Mouse (Mus musculus): ENCODE data around the gene Sp1. TPM values are rescaled to one million over a fixed set of nuclear protein-coding genes. Genes with fewer than 3 reads are reported as not detected.

The Sp1 gene
- 10 to 100 TPM; 22.4 to 23.1 TPM for total RNA-seq (2021)

DNA sequence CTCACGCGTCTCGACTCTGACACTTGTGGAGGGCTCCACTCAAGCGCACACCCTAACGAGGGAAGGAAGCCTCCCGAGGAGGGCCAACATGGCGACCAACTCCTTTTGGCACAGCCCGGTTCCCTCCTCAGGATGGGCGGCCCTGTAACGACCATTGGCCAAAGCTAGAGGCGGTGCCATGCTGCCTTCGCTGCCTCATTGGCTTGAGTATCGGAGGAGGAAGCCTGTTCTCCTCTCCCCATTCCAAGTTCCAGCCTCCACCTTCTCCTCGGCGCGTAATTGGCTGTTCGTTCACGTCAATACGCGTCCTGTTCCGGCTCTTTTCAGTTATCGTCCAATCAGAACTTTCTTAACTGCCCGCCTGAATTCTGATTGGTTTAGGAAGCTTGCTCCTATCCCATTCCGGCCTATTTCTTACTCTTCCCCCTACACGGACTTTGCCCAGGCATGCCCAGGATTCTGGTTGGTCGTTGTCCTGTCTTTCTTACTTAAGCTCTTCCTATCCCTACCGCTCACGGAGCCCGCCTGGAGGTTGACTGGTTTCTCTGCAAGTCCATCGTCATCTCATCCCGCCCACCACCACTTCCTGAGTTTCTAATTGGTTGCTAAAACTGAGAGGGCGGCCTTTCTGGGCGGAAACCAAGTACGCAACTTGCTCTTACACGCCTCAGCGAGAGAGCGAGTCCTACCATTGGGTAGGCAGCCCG, at the start of gene Sp1:
TSS of gene Sp1 (plus strand) at position 655 of the 707 bp plus-strand sequence.
- DNase-seq: peak; percentile 99

DNA sequence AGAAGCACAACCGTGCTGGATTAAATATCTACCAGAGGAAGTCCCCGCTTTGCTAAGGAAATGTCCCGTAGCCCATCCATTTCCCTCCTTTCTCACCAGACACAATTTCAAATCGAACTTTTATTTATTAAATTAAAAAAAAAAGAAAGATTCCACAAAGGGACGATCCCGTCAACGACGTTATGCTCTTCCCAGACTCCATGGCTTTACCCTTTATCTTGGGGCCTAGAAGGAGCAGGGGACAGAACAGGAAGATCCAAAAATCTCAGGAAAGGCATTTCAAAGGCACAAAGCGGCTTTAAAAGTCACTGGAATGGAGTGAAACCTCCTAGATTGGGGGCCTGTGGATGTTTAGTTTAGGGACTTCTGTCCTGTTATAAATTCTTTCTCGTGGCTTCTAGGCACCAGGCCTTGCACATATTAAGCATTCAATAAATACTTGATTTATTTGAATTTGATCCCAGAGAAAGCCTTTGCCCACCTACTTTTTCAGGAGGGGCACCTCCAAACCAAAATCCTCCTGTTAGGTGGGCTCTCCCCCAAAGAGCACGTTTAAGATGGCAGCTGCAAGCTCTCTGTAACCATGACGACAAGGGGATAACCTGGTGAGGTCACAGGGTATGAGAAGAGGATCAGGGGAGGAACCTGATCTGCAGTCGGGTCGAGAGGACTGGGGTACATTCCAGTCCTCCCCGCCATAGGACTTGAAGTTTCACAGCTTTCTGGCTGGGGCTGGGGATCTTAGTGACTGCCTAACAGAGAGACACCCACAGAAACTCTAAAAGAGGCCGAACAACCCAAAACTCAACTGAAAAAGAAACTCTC, 49.2 kb upstream of the Sp1 start:
- no peak for DNase-seq

DNA sequence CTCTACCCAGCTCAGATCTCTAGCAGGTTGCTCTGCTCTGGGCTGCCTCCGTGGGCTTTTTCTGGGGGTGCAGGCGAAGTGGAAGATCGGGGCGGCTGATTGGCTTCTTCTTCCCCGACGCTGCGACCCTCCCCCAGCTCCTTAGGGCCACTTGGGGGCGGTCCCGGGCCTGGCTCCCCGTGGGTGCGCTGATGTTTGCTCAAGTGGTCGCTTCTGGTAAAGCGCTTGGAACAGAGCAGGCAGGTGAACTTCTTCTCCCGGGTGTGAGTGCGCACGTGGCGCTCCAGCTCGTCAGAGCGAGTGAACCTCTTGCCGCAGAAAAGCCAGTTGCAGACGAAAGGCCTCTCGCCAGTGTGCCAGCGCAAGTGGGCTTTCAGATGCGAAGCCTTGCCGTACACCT, 47.8 kb upstream of the Sp1 start:
- DNase-seq: no peak

DNA sequence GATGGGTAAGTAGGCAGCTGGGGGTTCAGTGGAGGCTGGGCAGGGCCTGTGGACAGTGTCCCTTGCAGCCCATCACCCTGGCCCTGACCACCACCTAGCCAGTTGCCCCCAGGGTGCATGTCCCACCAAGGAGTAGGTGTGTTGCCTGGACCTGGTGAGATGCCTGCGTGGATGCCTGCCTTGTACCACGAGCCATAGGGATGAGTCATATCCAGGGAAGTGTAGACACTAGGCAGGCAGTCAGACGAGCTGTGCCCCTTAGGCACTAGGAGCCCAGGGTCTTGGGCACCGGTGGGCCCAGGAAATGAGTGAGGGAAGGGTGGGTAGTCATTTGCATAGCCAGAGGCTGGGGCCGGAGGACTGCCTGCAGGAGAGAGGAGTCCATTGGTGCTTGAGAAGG, 47.1 kb upstream of the Sp1 start:
- DNase-seq: no peak

DNA sequence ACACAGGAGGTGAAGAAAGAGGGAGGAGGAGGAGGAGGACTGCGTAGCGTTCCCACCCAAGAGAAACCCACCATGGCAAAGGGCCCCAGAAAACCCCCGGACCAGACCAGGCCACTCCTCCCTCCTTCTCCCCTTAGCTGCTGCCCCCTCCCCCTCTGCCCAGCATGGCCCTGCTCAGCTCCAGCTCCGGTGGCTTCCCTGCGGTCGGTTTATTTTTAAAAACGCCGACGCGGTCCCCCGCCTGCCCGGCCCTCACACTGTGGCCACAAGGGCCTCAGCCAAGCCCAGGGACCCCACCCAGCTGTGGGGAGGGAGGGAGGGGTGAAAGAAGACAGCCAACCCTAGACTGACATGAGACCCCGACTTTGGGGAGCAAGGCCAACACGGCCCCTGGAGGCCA, 43.3 kb upstream of the Sp1 start:
- no peak for DNase-seq

DNA sequence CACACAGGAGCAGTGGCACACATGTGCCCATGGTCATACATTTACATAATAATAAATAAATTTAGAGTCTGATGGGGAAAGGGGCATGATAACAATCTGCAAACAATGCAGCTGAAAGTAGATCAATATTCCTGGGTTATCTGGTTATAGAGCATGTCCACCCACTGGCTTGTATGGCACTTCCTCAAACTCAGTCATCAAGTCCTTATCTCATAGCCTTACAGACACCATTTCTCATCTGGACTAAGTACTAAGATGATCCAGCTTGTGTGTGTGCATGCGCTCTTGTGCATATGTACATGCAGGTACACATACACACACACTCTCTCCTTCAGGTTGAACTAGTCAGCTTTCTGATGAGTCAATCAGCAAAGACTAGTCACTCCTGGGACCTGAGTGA, 41.3 kb upstream of the Sp1 start:
- DNase-seq: no peak

DNA sequence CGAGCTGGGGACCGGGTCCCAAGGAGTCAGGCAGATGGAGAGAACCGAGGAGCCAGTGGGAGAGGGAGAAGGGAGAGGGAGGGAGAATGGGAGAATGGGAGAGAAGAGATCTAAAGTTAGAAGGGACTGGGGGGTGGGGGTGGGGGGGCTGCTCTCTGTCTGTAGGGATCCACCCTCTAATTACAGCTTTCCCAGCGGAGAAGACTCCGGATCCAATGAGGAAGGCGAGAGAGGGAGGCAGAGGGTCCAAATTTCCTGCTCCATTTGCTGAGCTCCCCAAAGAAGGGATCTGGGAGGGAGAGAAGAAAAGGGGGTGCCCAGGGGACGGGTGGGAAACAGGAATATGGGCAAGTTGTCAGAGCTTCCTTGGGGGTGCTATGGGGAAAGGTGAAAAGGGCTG, 39.7 kb upstream of the Sp1 start:
- no peak for DNase-seq

DNA sequence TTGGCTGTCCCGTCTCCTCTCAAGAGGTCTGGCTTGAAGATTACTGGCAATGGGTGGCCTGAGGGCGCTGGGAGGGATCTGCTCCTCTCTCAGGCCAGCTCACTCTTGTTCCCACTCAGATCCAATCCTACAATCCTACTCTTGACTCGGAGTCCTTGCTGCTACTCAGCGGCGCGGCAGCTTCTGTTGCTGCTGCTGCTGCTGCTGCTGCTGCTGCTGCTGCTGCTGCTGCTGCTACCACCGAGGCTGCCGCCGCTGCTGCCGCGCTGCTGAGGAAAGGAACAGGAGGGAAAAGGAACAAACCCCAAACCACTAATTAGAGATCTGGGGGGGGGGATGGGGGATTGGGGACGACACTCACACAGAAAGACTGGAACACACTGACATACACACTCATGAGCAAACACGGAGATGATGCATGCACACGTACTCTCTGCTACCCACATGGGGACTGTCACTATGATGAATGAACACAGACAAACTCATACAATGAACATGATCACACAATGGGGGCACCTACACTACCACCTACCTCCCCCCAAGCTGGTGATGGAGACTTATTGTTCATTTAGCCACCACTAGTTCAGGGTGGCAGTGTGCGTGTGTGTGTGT, 39.1 kb upstream of the Sp1 start, which contains the start of gene Sp7:
TSS of gene Sp7 (minus strand) at position 450 of the 612 bp plus-strand sequence.
- DNase-seq: no peak

DNA sequence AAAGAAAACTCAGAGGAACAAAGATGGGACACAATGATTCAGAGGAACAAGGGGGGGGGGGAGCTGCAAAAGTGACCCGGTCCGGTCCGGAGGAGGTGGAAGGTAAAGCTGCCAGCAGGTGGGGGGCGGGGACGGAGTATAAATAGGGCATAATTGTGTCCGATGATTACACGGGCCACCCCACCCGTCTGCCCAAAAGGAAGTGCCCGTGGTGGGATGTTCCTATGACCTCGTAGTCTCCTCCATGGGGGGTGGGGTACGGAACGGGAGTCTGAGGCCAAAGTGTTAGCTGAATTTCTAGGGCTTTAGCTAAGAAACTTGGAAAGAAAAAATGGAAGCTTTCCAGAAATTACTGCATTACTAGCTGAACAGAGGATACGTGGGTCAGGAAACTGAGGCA, 36.0 kb upstream of the Sp1 start:
- DNase-seq: no peak

DNA sequence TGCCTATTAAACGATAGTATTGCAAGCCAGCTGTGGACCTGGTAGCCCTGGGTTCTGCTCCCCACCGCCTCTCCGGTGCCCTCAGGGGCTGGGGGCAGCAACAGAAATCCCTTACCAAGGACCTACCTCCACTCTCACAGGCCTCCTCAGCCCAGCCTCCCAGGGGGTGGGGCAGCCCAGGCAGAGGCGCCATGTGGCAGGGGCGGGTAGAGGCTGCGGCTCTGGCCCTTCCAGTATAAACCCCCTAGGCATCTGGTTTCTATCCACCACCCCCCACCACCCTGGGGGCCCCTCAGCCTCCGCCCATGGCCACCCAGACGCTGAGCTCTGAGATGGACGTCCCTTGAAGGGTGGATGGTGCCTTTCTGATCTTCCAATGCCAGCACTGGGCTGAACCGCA, 35.2 kb upstream of the Sp1 start:
- DNase-seq: no peak

DNA sequence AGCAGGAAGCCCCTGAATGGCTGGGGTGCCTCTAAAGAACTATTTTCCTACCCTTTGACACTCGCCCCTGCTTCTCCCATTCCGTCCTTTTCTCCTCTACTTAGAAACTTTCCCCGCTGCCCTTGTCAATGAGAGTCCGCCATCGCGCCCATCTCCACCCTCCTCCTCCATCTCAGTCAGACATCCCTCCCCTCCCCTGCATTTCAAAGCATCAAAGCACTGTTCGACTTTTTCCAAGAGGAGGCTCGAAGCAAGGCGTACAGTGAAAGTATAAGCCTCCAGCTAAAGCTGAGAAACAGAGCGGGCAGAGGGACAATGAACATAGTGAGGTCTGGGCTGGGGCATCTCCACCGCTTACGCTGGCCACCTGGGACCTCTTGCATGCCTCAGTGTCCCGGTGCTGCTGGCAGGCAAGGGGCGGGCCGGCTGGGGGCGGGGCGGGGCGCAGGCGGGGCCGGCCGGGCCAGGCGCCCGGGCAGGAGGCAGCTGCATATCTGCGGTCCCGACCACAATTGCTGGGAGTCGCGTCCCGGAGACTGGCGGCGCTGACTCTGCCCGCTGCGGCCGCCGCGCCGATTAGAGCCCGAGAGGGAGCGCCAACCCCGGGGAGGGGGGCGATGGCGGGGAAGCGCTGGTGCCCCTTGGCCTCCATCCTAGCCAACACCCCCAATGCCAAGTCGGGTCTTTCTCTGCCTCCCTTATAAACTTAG, 29.3 kb upstream of the Sp1 start:
- DNase-seq: peak; percentile 36 to 43

DNA sequence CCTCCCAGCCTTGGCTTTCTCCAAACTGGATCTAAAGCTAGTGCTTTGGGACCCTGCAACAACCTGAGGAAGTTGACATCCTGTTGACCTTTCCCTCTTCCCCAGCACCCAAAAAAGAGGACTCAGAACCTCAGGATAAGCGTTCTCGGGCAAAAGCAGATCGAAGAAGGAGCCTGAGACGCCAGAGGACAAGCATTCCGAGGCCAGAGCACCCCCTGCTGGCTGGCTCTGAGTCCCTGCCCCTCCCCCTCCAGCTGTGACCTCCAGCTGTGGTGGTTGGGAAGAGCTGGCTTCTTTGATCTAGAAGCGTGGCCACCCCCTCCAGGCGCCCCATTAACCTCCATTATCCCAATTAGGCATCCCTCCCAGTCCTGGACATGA, 28.8 kb upstream of the Sp1 start:
- DNase-seq: peak; percentile 62 to 73

DNA sequence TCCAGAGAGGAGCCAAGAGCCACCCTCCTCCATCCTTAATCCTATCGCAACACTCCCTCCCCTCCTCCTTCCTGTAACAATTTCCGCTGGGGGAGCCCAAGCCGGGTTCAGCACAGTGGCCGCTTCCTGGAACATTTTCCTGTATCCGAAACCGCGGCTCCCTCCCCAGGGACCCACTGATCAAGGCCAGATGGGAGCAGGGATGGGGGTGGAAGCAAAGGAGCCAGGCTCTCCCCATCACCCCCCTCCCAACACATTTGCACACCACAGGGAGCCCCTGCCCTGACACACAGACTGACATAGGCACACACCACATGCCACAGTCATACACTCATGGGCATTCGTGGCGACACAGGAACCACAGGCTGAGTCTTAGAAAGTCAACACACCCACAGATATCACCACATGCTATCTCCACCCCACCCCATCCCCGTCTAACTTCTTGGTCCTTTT, 28.1 kb upstream of the Sp1 start:
- no peak for DNase-seq

DNA sequence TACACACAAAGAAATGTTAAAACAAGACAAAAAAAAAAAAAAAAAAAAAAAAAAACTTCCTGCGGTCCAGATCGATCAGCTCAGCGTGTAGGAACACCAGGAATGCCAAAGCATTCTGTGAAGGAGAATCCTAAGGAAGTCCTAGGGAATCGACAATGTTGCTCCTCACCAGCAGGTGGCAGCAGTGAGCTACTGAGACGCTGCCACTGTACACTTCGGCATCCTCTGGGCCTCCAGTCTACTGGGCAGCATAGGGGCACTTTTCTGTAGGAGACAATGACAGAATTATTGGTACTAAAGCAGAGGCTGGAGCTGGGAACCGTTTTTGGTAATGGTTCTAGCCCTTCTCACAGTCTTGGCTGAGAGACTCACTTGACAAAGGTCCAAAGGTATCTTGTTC, 24.4 kb upstream of the Sp1 start:
- peak; percentile 73 for DNase-seq

DNA sequence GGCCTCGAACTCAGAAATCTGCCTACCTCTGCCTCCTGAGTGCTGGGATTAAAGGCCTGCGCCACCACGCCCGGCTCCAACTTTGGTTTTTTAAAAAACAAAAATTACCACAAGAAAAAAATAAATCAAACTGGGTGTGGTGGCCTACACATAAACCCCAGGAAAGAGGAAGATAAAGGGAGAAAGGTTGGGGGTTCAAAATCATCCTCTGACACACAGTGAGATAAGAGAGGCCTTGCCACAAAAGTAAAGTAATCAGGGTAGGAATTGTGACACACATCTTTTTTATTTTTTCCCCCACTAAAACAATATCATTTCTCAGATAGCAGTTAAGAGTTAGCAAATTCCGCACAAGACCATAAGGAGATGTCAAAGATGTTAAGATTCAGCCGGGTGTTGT, 22.3 kb upstream of the Sp1 start:
- DNase-seq: no peak

DNA sequence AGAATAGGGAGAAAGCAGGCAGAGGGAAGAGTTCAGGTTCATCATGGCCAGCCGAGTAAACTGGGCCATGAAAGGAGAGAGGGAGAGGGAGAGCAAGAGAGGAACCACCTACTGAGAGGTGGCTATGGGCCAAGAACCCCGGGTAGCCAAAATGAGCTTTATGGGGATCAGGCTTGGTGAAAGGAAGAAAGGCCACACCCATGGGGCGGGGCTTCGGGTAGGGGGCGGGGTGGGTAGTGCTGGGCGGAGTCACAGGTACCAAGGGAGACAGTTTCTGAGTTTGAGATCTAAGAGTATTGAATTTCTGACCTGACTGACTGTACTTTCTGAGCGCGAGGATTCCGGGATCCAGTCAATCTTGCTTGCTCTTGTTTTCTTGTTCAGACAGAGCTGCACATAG, 19.3 kb upstream of the Sp1 start:
- no peak for DNase-seq

DNA sequence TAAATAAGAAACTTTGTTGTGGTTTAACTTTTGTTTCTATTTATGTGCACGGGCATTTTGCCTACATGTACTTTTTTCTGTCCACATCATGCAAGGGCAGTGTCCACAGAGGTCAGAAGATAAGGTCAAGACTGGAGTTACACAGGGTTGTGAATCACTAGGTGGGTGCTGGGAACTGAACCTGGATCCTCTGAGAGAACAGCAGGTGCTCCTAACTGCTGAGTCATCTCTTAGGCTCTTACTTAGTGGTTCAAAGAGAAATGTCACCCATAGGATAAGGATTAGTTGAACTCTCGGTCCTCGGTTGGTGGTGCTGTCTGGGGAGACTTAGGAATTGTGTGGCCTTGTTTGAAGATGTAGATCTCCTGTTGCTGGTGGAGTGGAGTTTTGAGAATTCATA, 17.0 kb upstream of the Sp1 start:
- DNase-seq: no peak

DNA sequence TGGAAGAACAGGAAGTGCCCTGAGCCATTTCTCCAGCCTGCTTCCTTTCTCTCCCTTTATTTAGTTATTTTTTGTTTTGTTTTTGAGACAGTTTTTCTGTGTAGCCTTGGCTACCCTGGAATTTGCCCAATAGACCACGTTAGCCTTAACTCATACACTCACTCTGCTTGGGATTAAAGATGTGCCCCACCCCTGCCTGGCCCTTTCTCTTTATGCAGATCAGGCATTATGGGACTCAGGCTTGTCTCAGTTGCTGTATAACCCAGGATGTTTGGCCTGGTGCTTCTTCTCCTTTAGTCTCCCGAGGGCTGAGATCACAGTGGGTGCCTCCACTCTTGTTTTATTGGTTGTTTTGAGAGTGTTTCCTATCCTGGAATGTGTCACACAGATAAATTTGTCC, 13.4 kb upstream of the Sp1 start:
- DNase-seq: no peak

DNA sequence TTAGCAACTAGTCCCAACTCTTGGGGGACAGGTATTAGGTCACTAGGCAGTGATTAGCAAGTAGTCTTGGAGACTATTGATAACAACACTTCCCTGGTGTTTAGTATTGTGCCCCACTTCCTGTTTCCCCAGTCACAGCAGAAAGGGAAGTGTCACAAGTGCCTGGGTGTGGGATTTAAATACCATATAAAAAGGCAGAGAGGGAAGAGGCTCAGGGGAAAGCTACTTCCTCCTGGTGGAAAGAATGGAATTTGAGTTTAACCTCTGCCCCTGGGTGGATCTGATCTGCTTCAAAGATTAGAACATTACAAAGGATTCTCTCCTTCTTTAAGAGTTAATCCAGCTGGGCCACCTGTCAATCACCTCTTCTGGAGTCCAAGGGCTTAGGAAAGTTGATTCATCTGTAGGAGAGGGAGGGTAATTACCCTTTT, 12.3 kb upstream of the Sp1 start:
- no peak for DNase-seq

DNA sequence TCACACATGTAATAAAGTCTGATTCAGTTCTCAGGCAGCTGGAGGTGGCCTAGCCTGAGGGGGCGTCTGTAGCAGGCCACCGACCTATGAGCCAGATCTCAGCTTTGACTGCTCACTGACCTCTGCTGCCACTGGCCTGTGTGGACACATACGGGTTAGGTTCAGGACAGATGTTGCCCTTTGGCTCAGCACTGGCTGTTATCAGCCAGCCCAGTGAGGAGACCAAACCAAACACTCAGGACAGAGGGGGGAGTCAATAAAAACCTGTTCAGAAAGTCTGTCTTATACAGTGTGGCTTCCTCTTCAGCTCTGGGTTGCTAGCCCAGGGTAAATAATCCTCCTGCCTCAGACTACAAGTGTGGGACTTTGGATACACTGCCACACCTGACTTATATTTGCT, 10.9 kb upstream of the Sp1 start:
- DNase-seq: no peak

DNA sequence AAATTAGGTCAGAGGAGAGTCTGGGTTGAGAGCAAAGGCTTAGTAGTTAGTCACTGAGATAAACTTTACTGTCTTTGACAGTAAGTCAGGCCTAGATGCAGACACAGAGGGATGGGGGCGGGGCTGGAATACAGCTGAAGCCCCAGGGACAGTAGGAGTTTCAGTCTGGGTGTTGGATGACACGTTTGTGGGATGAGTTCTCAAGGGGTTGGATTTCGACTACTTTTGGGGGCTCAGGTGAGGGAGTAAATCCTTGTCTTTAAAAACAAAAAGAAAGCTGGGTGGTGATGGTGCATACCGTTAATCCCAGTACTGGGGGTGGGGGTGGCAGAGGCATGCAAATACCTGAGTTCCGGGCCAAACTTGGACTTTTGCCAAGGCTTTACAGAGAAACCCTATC, 7.3 kb upstream of the Sp1 start:
- DNase-seq: no peak

DNA sequence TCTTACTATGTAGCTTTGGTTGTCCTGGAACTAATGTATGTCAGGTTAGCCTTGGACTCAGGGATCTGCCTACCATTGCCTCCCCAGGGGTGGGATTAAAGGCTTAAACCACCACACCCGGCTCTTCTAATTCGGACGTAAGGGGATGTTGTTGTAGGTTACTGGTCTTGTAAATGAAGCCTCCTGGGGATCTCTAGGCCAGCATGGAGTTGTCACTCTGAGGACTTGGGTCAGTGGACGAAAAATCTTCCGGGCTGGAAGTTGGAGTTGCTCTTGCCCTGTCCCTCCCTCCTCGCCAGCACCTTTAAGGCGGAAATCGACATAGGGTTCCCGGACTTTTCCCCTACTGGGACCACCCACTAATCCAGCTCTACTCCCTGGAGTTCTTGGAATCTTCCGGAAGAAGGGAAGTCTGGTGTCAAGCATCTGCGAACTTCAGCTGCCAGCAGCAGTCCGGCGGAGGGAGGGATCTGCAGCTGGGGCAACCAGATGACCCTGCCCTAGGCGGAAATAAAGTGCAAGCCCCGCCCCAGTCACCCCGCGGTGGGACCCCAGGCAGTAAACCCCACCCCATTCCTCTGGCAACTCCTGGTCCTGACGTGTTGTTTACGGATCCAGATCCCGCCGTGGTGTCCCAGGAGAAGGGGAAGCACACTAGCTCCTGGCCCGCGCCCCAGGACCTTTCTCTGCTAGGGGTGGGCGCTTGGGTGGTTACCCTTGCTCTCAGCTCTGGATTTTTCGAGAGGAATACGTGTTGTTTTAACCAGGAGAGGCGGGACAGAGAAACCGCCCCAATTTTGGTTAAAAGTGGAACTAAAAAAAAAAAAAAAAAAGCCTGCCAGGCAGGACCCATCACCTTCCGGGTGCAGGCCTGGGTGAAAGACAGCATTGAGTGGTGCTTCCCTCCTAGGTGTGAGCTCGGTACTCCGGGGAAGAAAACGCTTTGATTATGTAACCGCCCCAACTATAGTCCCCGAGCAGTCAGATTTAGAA, 6.4 kb upstream of the Sp1 start:
- peak; percentile 53 to 61 for DNase-seq

Measured in layer of hippocampus, postnatal 36 days (tissue).